Mouse (Mus musculus) embryonic fibroblast, embryonic 13.5 days (primary cell): ENCODE data around the gene Tmtc2. TPM values are rescaled to one million over a fixed set of nuclear protein-coding genes. Genes with fewer than 3 reads are reported as not detected.

Experiments used
- H3K27ac ChIP-seq: 2 replicates; pipeline ENCODE4 v1.5.1; 2012; ENCODE audit warnings: low read length, control low read depth, inconsistent platforms; ENCODE audit not compliant: insufficient read depth
- H3K4me1 ChIP-seq: 2 replicates; pipeline ENCODE4 v1.6.1; 2011; ENCODE audit warnings: low read length; ENCODE audit not compliant: control insufficient read depth, insufficient read depth
- H3K4me3 ChIP-seq: 2 replicates; pipeline ENCODE4 v1.5.1; 2011; ENCODE audit warnings: mild to moderate bottlenecking, control low read depth, low read length; ENCODE audit not compliant: insufficient read depth
- CTCF ChIP-seq: IDR thresholded peaks from 2 replicates; pipeline ENCODE4 v1.5.1; 2011; ENCODE audit warnings: mild to moderate bottlenecking, control low read depth, low read length, moderate library complexity, borderline replicate concordance; ENCODE audit not compliant: insufficient read depth
- POLR2A ChIP-seq: IDR thresholded peaks from 2 replicates; pipeline ENCODE4 v1.6.1; 2011; ENCODE audit warnings: low read depth, mild to moderate bottlenecking, control low read depth, low read length, moderate library complexity
- polyA plus RNA-seq: library from polyadenylated mRNA; stranded (reverse); fragments of >200 nt; gene quantifications from 2 replicates; pipeline ENCODE4 v1.2.4, GENCODE M21; 2011; ENCODE audit warnings: low read depth; ENCODE audit not compliant: missing spikeins, insufficient read length

Tmtc2 gene
- polyA plus RNA-seq, 1 experiment = 8.8 TPM

GRCm38 (mm10) chr10:105554153-105554552 lies 20.1 kb downstream of the Tmtc2 start:
- Histone ChIP-seq H3K4me3 (no peak overlapping the region), H3K27ac (no peak overlapping the region), H3K4me1 (no peaks in the 10 kb centered on the region; the same call in 1 of the 2 replicates)
- TF ChIP-seq CTCF (no peak), POLR2A (no peak)

GRCm38 (mm10) chr10:105548040-105548439 lies 26.2 kb downstream of the Tmtc2 start:
- TF ChIP-seq CTCF = no peak
- TF ChIP-seq POLR2A = no peak
- Histone ChIP-seq H3K4me1 (no peaks in the 10 kb centered on the region; the same call in 1 of the 2 replicates), H3K4me3 (no peak overlapping the region), H3K27ac (no peak overlapping the region)

- TF ChIP-seq POLR2A = no peak
- TF ChIP-seq CTCF = no peak
- no peaks in the 10 kb centered on the region for H3K4me1 ChIP-seq
- no peak overlapping the region for H3K4me3 ChIP-seq
- no peak overlapping the region for H3K27ac ChIP-seq
These were observed 29.9 kb downstream of the Tmtc2 start for GRCm38 (mm10) chr10:105544004-105545003.

GRCm38 (mm10) chr10:105542081-105542480 lies 32.2 kb downstream of the Tmtc2 start:
- no peak overlapping the region for H3K4me3 ChIP-seq
- TF ChIP-seq POLR2A (no peak), CTCF (no peak)
- H3K27ac ChIP-seq = no peak overlapping the region
- no peaks in the 10 kb centered on the region for H3K4me1 ChIP-seq

GRCm38 (mm10) chr10:105539697-105540096 lies 34.6 kb downstream of the Tmtc2 start:
- no peak overlapping the region for H3K4me3 ChIP-seq
- no peak for TF ChIP-seq POLR2A
- no peak for TF ChIP-seq CTCF
- H3K27ac ChIP-seq = no peak overlapping the region
- H3K4me1 ChIP-seq = no peaks in the 10 kb centered on the region

GRCm38 (mm10) chr10:105536910-105537309 lies 37.3 kb downstream of the Tmtc2 start:
- TF ChIP-seq POLR2A (no peak), CTCF (no peak)
- Histone ChIP-seq H3K27ac (no peak overlapping the region), H3K4me3 (no peak overlapping the region), H3K4me1 (no peaks in the 10 kb centered on the region)

- H3K4me3 ChIP-seq = no peak overlapping the region
- H3K4me1 ChIP-seq = no peaks in the 10 kb centered on the region
- TF ChIP-seq POLR2A (no peak), CTCF (no peak)
- no peak overlapping the region for H3K27ac ChIP-seq
These were observed 38.4 kb downstream of the Tmtc2 start for GRCm38 (mm10) chr10:105535848-105536247.

GRCm38 (mm10) chr10:105532747-105533146 lies 41.5 kb downstream of the Tmtc2 start:
- Histone ChIP-seq H3K4me3 (no peak overlapping the region), H3K27ac (no peak overlapping the region), H3K4me1 (no peaks in the 10 kb centered on the region)
- TF ChIP-seq POLR2A (no peak), CTCF (no peak)

GRCm38 (mm10) chr10:105532019-105532525 lies 42.2 kb downstream of the Tmtc2 start:
- H3K4me1 ChIP-seq = no peaks in the 10 kb centered on the region
- H3K27ac ChIP-seq = no peak overlapping the region
- TF ChIP-seq CTCF (no peak), POLR2A (no peak)
- no peak overlapping the region for H3K4me3 ChIP-seq
